9 mouse cellular contexts compared by ENCODE assay signal in genomic region chr17:35549437-35550142, GRCm38 (mm10). TPM values are rescaled to one million over a fixed set of nuclear protein-coding genes. Genes with fewer than 3 reads are reported as not detected.
DNase-seq lines count a peak whose midpoint lies in the region; ATAC-seq and TF ChIP-seq lines count a peak whose summit lies in the region.
"Had no signal": no experiment of that assay in that cellular context is flagged by ENCODE, and none has a peak within 500 bp of the region (broad histone marks: within the 10 kb centered on the region; RNA-seq: fewer than 3 reads in every experiment).

No protein-coding gene starts in this region.

- TF ChIP-seq CTCF in intestine, postnatal 0 days (IDR thresholded peaks at IDR 0.05; ENCODE audit: low read depth), result no peak

- WGBS in intestine, postnatal 0 days, result 45% methylated on average over 15 of the region's 15 CpGs

- H3K9me3 ChIP-seq in intestine, postnatal 0 days (ENCODE audit: control insufficient read depth), result no peaks in the 10 kb centered on the region

- peak; percentile 85 to 94 for DNase-seq in adrenal gland, adult (ENCODE audit: inconsistent age in 2 of 2, low spot score in 1 of 2)
- DNase-seq in cerebellum, adult 18-20 months, result peak; percentile 82 to 83
- DNase-seq in gastrocnemius, postnatal 10 days, result peak; percentile 73
- peak; percentile 78 to 92 for DNase-seq in left cerebral cortex, postnatal 14 days (ENCODE audit: low spot score in 2 of 2)
- DNase-seq in ovary, postnatal 14 days (ENCODE audit: low spot score), result peak; percentile 87

- H3K9ac ChIP-seq in intestine, postnatal 0 days (ENCODE audit: low read depth, low read length), result no peak overlapping the region

- no peaks in the 10 kb centered on the region for H3K27me3 ChIP-seq in intestine, postnatal 0 days (replicated peaks; ENCODE audit: control insufficient read depth, insufficient read depth, low read length)

- peak overlapping the region; percentile 30; the same call in 1 of the 2 replicates for H3K27ac ChIP-seq in intestine, postnatal 0 days (ENCODE audit: low read depth, low read length)

- H3K4me2 ChIP-seq in intestine, postnatal 0 days (replicated peaks; ENCODE audit: low read depth), result no peak overlapping the region

- H3K4me1 ChIP-seq in intestine, postnatal 0 days (replicated peaks; ENCODE audit: control insufficient read depth, insufficient read depth, low read length), result no peaks in the 10 kb centered on the region

- no peak overlapping the region for H3K4me3 ChIP-seq in intestine, postnatal 0 days (ENCODE audit: low read depth, low read length)

- no peaks in the 10 kb centered on the region for H3K36me3 ChIP-seq in intestine, postnatal 0 days (ENCODE audit: control insufficient read depth, insufficient read depth)

- ATAC-seq in intestine, postnatal 0 days, result peak; percentile 28; the same call in 1 of the 2 replicates
- no peak for ATAC-seq in erythroblast, adult 5-6 weeks (replicated peaks; ENCODE audit: low FRiP score, poor library complexity, severe bottlenecking)
- ATAC-seq in granulocyte monocyte progenitor cell, adult 5-6 weeks (replicated peaks; ENCODE audit: poor library complexity, severe bottlenecking), result no peak

- intact Hi-C loops in left cerebral cortex, postnatal 14 days (cut with DNase I), result no loop called here

RNA-seq across cellular contexts. Expression of gene Cdsn, which starts 2.3 kb away (rescaled TPM):
- under 1 TPM; 0.14 to 0.19 TPM for total RNA-seq in gastrocnemius, postnatal 10 days (2021)
- 0.22 and 0.40 TPM in 2 replicates for polyA plus RNA-seq in intestine, postnatal 0 days (2015; fragmentation: Nextera tagmentation; extraction: Ambion mirVana)
- under 1 TPM; 0.68 to 0.79 TPM for total RNA-seq in left cerebral cortex, postnatal 14 days (2021)
- total RNA-seq in erythroblast, adult 5-6 weeks (2015; ENCODE audit: low replicate concordance), result not detected in 2 replicates
- total RNA-seq in erythroblast, adult 5-6 weeks (2017; ENCODE audit: low replicate concordance), result not detected in 2 replicates
- total RNA-seq in granulocyte monocyte progenitor cell, adult 5-6 weeks (2014; fragmentation: Nextera tagmentation), result not detected in 2 replicates
- total RNA-seq in granulocyte monocyte progenitor cell, adult 5-6 weeks (2017), result not detected in 2 replicates
- total RNA-seq: common myeloid progenitor, adult 5-6 weeks had no signal

RNA-seq across cellular contexts. Expression of gene Psors1c2, which starts 16.6 kb away (rescaled TPM):
- total RNA-seq in gastrocnemius, postnatal 10 days (2021), result not detected
- not detected in 2 replicates for polyA plus RNA-seq in intestine, postnatal 0 days (2015; fragmentation: Nextera tagmentation; extraction: Ambion mirVana)
- total RNA-seq in left cerebral cortex, postnatal 14 days (2021), result under 1 TPM; 0.55 to 0.72 TPM
- total RNA-seq in erythroblast, adult 5-6 weeks (2015; ENCODE audit: low replicate concordance), result 1.3 TPM in 1 of 2 replicates, not detected in the other
- not detected in 2 replicates for total RNA-seq in erythroblast, adult 5-6 weeks (2017; ENCODE audit: low replicate concordance)
- total RNA-seq in granulocyte monocyte progenitor cell, adult 5-6 weeks (2014; fragmentation: Nextera tagmentation), result not detected in 2 replicates
- total RNA-seq in granulocyte monocyte progenitor cell, adult 5-6 weeks (2017), result not detected in 2 replicates
- total RNA-seq: common myeloid progenitor, adult 5-6 weeks had no signal

RNA-seq across cellular contexts. Expression of gene 2300002M23Rik, which starts 17.7 kb away (rescaled TPM):
- not detected for total RNA-seq in gastrocnemius, postnatal 10 days (2021)
- not detected in 2 replicates for polyA plus RNA-seq in intestine, postnatal 0 days (2015; fragmentation: Nextera tagmentation; extraction: Ambion mirVana)
- not detected for total RNA-seq in left cerebral cortex, postnatal 14 days (2021)
- not detected in 2 replicates for total RNA-seq in erythroblast, adult 5-6 weeks (2015; ENCODE audit: low replicate concordance)
- total RNA-seq in erythroblast, adult 5-6 weeks (2017; ENCODE audit: low replicate concordance), result not detected in 2 replicates
- total RNA-seq in granulocyte monocyte progenitor cell, adult 5-6 weeks (2014; fragmentation: Nextera tagmentation), result not detected in 2 replicates
- not detected in 2 replicates for total RNA-seq in granulocyte monocyte progenitor cell, adult 5-6 weeks (2017)
- total RNA-seq: common myeloid progenitor, adult 5-6 weeks had no signal

RNA-seq across cellular contexts. Expression of gene Cchcr1, which starts 32.7 kb away (rescaled TPM):
- 1 to 10 TPM; 5.0 to 6.8 TPM for total RNA-seq in gastrocnemius, postnatal 10 days (2021)
- 4.8 and 5.0 TPM in 2 replicates for polyA plus RNA-seq in intestine, postnatal 0 days (2015; fragmentation: Nextera tagmentation; extraction: Ambion mirVana)
- total RNA-seq in left cerebral cortex, postnatal 14 days (2021), result 1 to 10 TPM; 8.1 to 9.1 TPM
- total RNA-seq in erythroblast, adult 5-6 weeks (2015; ENCODE audit: low replicate concordance), result 4.2 and 9.4 TPM in 2 replicates
- total RNA-seq in erythroblast, adult 5-6 weeks (2017; ENCODE audit: low replicate concordance), result 25.9 and 66.8 TPM in 2 replicates
- total RNA-seq in granulocyte monocyte progenitor cell, adult 5-6 weeks (2014; fragmentation: Nextera tagmentation), result 1.0 and 14.4 TPM in 2 replicates
- total RNA-seq in granulocyte monocyte progenitor cell, adult 5-6 weeks (2017), result 2.7 and 5.3 TPM in 2 replicates

RNA-seq across cellular contexts. Expression of gene Tcf19, which starts 33.0 kb away (rescaled TPM):
- total RNA-seq in gastrocnemius, postnatal 10 days (2021), result 10 to 100 TPM; 11.6 to 13.6 TPM
- 23.0 and 24.2 TPM in 2 replicates for polyA plus RNA-seq in intestine, postnatal 0 days (2015; fragmentation: Nextera tagmentation; extraction: Ambion mirVana)
- 1 to 10 TPM; 8.6 to 9.5 TPM for total RNA-seq in left cerebral cortex, postnatal 14 days (2021)
- 18.4 and 30.3 TPM in 2 replicates for total RNA-seq in erythroblast, adult 5-6 weeks (2015; ENCODE audit: low replicate concordance)
- total RNA-seq in erythroblast, adult 5-6 weeks (2017; ENCODE audit: low replicate concordance), result 18.8 and 19.0 TPM in 2 replicates
- 20.3 and 23.9 TPM in 2 replicates for total RNA-seq in granulocyte monocyte progenitor cell, adult 5-6 weeks (2014; fragmentation: Nextera tagmentation)
- 5.3 and 8.6 TPM in 2 replicates for total RNA-seq in granulocyte monocyte progenitor cell, adult 5-6 weeks (2017)
